Mouse (Mus musculus): ENCODE data around the gene Kat7. TPM values are rescaled to one million over a fixed set of nuclear protein-coding genes. Genes with fewer than 3 reads are reported as not detected.

The Kat7 gene
- total and polyA plus RNA-seq, 3 experiments: 19.8 to 28.6 (median 25.9) TPM

- TF ChIP-seq EP300 (IDR thresholded peaks at IDR 0.05; ENCODE audit: insufficient read depth, low read depth, low read length) (no peak), CTCF (IDR thresholded peaks at IDR 0.05) (no peak), POLR2A (IDR thresholded peaks at IDR 0.05; ENCODE audit: insufficient read depth, low read depth, low read length) (no peak)
- Histone ChIP-seq H3K36me3 (ENCODE audit: control insufficient read depth, insufficient read depth, low read length) (peaks cover 15% of the 10 kb centered on the region), H3K27me3 (ENCODE audit: control insufficient read depth, insufficient read depth, low read length) (no peaks in the 10 kb centered on the region), H3K4me3 (no peak overlapping the region), H3K27ac (no peak overlapping the region), H3K79me2 (replicated peaks; ENCODE audit: control insufficient read depth, insufficient read depth, low read length) (peaks cover 2% of the 10 kb centered on the region; the same call in 1 of the 2 replicates), H3K4me1 (ENCODE audit: control insufficient read depth, insufficient read depth, low read length) (peaks cover 1% of the 10 kb centered on the region), H3K9ac (ENCODE audit: low read depth, low read length) (no peak overlapping the region)
- DNase-seq: no peak
- intact Hi-C loops (cut with DNase I): no loop called here
- WGBS: 92% methylated on average over 13 of the region's 13 CpGs
These were observed 14.3 kb downstream of the Kat7 start for GRCm38 (mm10) chr11:95295736-95296135.

- H3K27me3 ChIP-seq (ENCODE audit: control insufficient read depth, insufficient read depth, low read length): no peaks in the 10 kb centered on the region
- 52% methylated on average over 8 of the region's 8 CpGs for WGBS
These were observed 16.9 kb downstream of the Kat7 start for GRCm38 (mm10) chr11:95293017-95293624.

DNA sequence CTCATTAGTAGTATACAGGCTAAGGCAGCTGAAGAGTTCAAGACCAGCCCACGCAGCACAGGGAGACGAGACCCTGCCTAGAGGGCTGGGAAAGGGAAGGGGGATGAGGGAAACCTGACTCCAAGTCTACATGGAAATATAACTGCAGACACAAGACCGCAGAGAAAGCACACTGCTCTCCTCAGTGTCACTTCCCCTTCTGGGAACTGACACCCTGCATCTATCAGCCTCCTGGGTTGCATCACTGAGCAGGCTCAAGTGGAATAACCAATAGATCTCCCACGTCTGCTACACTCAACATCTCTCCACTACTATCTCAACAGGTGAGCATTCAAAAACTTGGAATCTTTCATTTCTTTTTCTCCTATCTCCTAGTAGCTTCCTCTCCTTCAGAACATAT lies 18.0 kb downstream of the Kat7 start:
- Histone ChIP-seq H3K27ac (no peak overlapping the region), H3K4me3 (no peak overlapping the region), H3K27me3 (ENCODE audit: control insufficient read depth, insufficient read depth, low read length) (no peaks in the 10 kb centered on the region), H3K79me2 (replicated peaks; ENCODE audit: control insufficient read depth, insufficient read depth, low read length) (no peaks in the 10 kb centered on the region), H3K9ac (ENCODE audit: low read depth, low read length) (no peak overlapping the region), H3K4me1 (ENCODE audit: control insufficient read depth, insufficient read depth, low read length) (peaks cover 1% of the 10 kb centered on the region), H3K36me3 (ENCODE audit: control insufficient read depth, insufficient read depth, low read length) (peaks cover 15% of the 10 kb centered on the region)
- intact Hi-C loops (cut with DNase I): no loop called here
- 73% methylated on average over 4 of the region's 4 CpGs for WGBS
- no peak for DNase-seq
- TF ChIP-seq EP300 (IDR thresholded peaks at IDR 0.05; ENCODE audit: insufficient read depth, low read depth, low read length) (no peak), POLR2A (IDR thresholded peaks at IDR 0.05; ENCODE audit: insufficient read depth, low read depth, low read length) (no peak), CTCF (IDR thresholded peaks at IDR 0.05) (no peak)

More at GRCm38 (mm10) chr11:95293017-95293624, 16.9 kb downstream of the Kat7 start:
- Histone ChIP-seq H3K36me3 (ENCODE audit: control insufficient read depth, insufficient read depth, low read length) (peaks cover 15% of the 10 kb centered on the region), H3K4me3 (no peak overlapping the region), H3K4me1 (ENCODE audit: control insufficient read depth, insufficient read depth, low read length) (peaks cover 1% of the 10 kb centered on the region), H3K79me2 (replicated peaks; ENCODE audit: control insufficient read depth, insufficient read depth, low read length) (0 out of 2 replicates have a peak, but pooled peaks cover 2% of the 10 kb centered on the region), H3K27ac (no peak overlapping the region), H3K9ac (ENCODE audit: low read depth, low read length) (no peak overlapping the region)
- TF ChIP-seq EP300 (IDR thresholded peaks at IDR 0.05; ENCODE audit: insufficient read depth, low read depth, low read length) (no peak), CTCF (IDR thresholded peaks at IDR 0.05) (no peak)
- DNase-seq: peak in 1 of 2 experiments; percentile 29
- intact Hi-C loops (cut with DNase I): no loop called here

DNA sequence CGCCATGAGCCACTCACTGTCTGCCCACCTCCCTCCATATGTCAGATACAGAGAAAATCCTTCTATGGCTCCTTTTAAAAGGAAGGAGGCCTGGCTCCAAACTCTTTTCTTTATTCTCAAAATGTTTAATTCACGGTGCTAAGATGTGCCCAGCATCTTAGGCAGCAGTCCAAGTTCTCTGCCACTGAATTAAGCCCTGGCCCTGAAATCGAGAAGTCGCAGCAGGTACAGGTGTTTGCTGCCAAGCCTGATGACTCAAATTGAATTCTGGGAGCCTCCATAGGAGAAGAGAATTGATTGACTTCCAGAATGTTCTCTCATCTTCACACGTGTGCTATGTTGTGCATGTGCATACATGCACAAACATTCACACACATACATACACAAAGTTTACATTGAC lies 27.7 kb downstream of the Kat7 start:
- H3K27ac ChIP-seq: no peak overlapping the region
- WGBS: 93% methylated on average over 5 of the region's 5 CpGs

GRCm38 (mm10) chr11:95279061-95279659 lies 30.9 kb downstream of the Kat7 start:
- no peak overlapping the region for H3K4me3 ChIP-seq
- no peak overlapping the region for H3K9ac ChIP-seq (ENCODE audit: low read depth, low read length)
- H3K36me3 ChIP-seq (ENCODE audit: control insufficient read depth, insufficient read depth, low read length): peaks cover 10% of the 10 kb centered on the region
- no peaks in the 10 kb centered on the region for H3K27me3 ChIP-seq (ENCODE audit: control insufficient read depth, insufficient read depth, low read length)
- WGBS: 91% methylated on average over 4 of the region's 4 CpGs
- H3K27ac ChIP-seq: no peak overlapping the region
- H3K79me2 ChIP-seq (replicated peaks; ENCODE audit: control insufficient read depth, insufficient read depth, low read length): no peaks in the 10 kb centered on the region
- TF ChIP-seq POLR2A (IDR thresholded peaks at IDR 0.05; ENCODE audit: insufficient read depth, low read depth, low read length) (no peak), EP300 (IDR thresholded peaks at IDR 0.05; ENCODE audit: insufficient read depth, low read depth, low read length) (no peak), CTCF (IDR thresholded peaks at IDR 0.05) (peak; percentile 49)
- no peak for DNase-seq
- intact Hi-C loops (cut with DNase I): no loop called here
- no peaks in the 10 kb centered on the region; the same call in 1 of the 2 replicates for H3K4me1 ChIP-seq (ENCODE audit: control insufficient read depth, insufficient read depth, low read length)

More for the DNA sequence above, 27.7 kb downstream of the Kat7 start:
- no peaks in the 10 kb centered on the region; the same call in 1 of the 2 replicates for H3K4me1 ChIP-seq (ENCODE audit: control insufficient read depth, insufficient read depth, low read length)
- no peaks in the 10 kb centered on the region for H3K79me2 ChIP-seq (replicated peaks; ENCODE audit: control insufficient read depth, insufficient read depth, low read length)
- TF ChIP-seq EP300 (IDR thresholded peaks at IDR 0.05; ENCODE audit: insufficient read depth, low read depth, low read length) (no peak), POLR2A (IDR thresholded peaks at IDR 0.05; ENCODE audit: insufficient read depth, low read depth, low read length) (no peak)
- no peak overlapping the region for H3K4me3 ChIP-seq
- H3K27me3 ChIP-seq (ENCODE audit: control insufficient read depth, insufficient read depth, low read length): no peaks in the 10 kb centered on the region
- DNase-seq: no peak
- H3K9ac ChIP-seq (ENCODE audit: low read depth, low read length): no peak overlapping the region
- peaks cover 10% of the 10 kb centered on the region for H3K36me3 ChIP-seq (ENCODE audit: control insufficient read depth, insufficient read depth, low read length)
- intact Hi-C loops (cut with DNase I): no loop called here

DNA sequence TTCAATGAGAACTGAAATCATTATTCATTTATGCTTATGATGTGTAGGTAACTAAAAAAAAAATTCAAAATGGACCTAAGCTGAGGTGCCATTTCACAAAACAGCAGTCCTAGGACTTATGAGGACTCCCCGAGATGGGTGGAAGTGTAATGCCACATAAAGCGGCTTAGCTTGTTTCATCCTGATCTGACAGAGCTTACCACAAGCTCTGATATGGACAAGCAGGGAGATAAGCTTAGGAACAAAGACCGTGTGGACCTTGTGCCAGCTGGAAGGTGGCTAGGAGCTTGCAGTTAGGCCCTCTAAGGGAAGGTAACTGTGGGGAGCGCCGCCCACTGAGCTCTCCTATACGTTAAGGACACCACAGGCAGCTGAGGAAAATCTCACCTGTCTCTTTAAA lies 34.0 kb downstream of the Kat7 start:
- intact Hi-C loops (cut with DNase I): no loop called here
- 79% methylated on average over 6 of the region's 6 CpGs for WGBS
- Histone ChIP-seq H3K79me2 (replicated peaks; ENCODE audit: control insufficient read depth, insufficient read depth, low read length) (no peaks in the 10 kb centered on the region), H3K4me3 (no peak overlapping the region), H3K36me3 (ENCODE audit: control insufficient read depth, insufficient read depth, low read length) (no peaks in the 10 kb centered on the region; the same call in 1 of the 2 replicates), H3K27me3 (ENCODE audit: control insufficient read depth, insufficient read depth, low read length) (no peaks in the 10 kb centered on the region), H3K27ac (no peak overlapping the region), H3K4me1 (ENCODE audit: control insufficient read depth, insufficient read depth, low read length) (no peaks in the 10 kb centered on the region), H3K9ac (ENCODE audit: low read depth, low read length) (no peak overlapping the region)
- no peak for TF ChIP-seq POLR2A (IDR thresholded peaks at IDR 0.05; ENCODE audit: insufficient read depth, low read depth, low read length)
- TF ChIP-seq EP300 (IDR thresholded peaks at IDR 0.05; ENCODE audit: insufficient read depth, low read depth, low read length): no peak
- TF ChIP-seq CTCF (IDR thresholded peaks at IDR 0.05): no peak
- no peak for DNase-seq

All from heart, adult 2 months (tissue).